Mouse (Mus musculus): ENCODE measurements around the gene Gm3055. TPM values are rescaled to one million over a fixed set of nuclear protein-coding genes. Genes with fewer than 3 reads are reported as not detected.

Gene Gm3055
- polyA plus RNA-seq (2014; fragmentation: Illumina TruSeq; extraction: RNeasy Lipid Tissue Mini Kit (QIAGEN cat#74804); ENCODE audit: low replicate concordance) = 9.6 TPM

GRCm38 (mm10) chr10:81770506-81771403 lies at the start of gene Gm3055:
TSS of gene Gm3055 (minus strand) at chr10:81771161.

GRCm38 (mm10) chr10:81811899-81812298 lies 40.9 kb upstream of the Gm3055 start, which contains the start of gene Gm4767:
TSS of gene Gm4767 (plus strand) at chr10:81812186.

GRCm38 (mm10) chr10:81704531-81705301 lies 66.2 kb downstream of the Gm3055 start, which contains the start of gene Zfp433:
TSS of gene Zfp433 (plus strand) at chr10:81704825.

Other genes starting within 250 kb of the Gm3055 start
- not detected for gene Gna15, start 246.9 kb downstream of the Gm3055 start, polyA plus RNA-seq (2014; fragmentation: Illumina TruSeq; extraction: RNeasy Lipid Tissue Mini Kit (QIAGEN cat#74804); ENCODE audit: low replicate concordance)
- gene Gna11, start 226.0 kb downstream of the Gm3055 start, polyA plus RNA-seq (2014; fragmentation: Illumina TruSeq; extraction: RNeasy Lipid Tissue Mini Kit (QIAGEN cat#74804); ENCODE audit: low replicate concordance) = 7.6 TPM
- gene Aes, start 211.7 kb downstream of the Gm3055 start, polyA plus RNA-seq (2014; fragmentation: Illumina TruSeq; extraction: RNeasy Lipid Tissue Mini Kit (QIAGEN cat#74804); ENCODE audit: low replicate concordance) = 7.5 TPM
- gene Tle2, start 196.6 kb downstream of the Gm3055 start, polyA plus RNA-seq (2014; fragmentation: Illumina TruSeq; extraction: RNeasy Lipid Tissue Mini Kit (QIAGEN cat#74804); ENCODE audit: low replicate concordance) = 1.5 TPM
- not detected for gene Tle6, start 170.1 kb downstream of the Gm3055 start, polyA plus RNA-seq (2014; fragmentation: Illumina TruSeq; extraction: RNeasy Lipid Tissue Mini Kit (QIAGEN cat#74804); ENCODE audit: low replicate concordance)
- 2.2 TPM for gene BC025920, start 164.9 kb downstream of the Gm3055 start, polyA plus RNA-seq (2014; fragmentation: Illumina TruSeq; extraction: RNeasy Lipid Tissue Mini Kit (QIAGEN cat#74804); ENCODE audit: low replicate concordance)
- gene Sirt6, start 143.4 kb downstream of the Gm3055 start, polyA plus RNA-seq (2014; fragmentation: Illumina TruSeq; extraction: RNeasy Lipid Tissue Mini Kit (QIAGEN cat#74804); ENCODE audit: low replicate concordance) = not detected
- 0.97 TPM for gene Ankrd24, start 142.6 kb downstream of the Gm3055 start, polyA plus RNA-seq (2014; fragmentation: Illumina TruSeq; extraction: RNeasy Lipid Tissue Mini Kit (QIAGEN cat#74804); ENCODE audit: low replicate concordance)
- 12.8 TPM for gene Gm10778, start 122.1 kb downstream of the Gm3055 start, polyA plus RNA-seq (2014; fragmentation: Illumina TruSeq; extraction: RNeasy Lipid Tissue Mini Kit (QIAGEN cat#74804); ENCODE audit: low replicate concordance)
- gene Zfp433, start 66.3 kb downstream of the Gm3055 start, polyA plus RNA-seq (2014; fragmentation: Illumina TruSeq; extraction: RNeasy Lipid Tissue Mini Kit (QIAGEN cat#74804); ENCODE audit: low replicate concordance) = 30.6 TPM
- gene Gm4767, start 41.0 kb upstream of the Gm3055 start, polyA plus RNA-seq (2014; fragmentation: Illumina TruSeq; extraction: RNeasy Lipid Tissue Mini Kit (QIAGEN cat#74804); ENCODE audit: low replicate concordance) = 3.7 TPM
- 25.4 TPM for gene Gm32687, start 92.8 kb upstream of the Gm3055 start, polyA plus RNA-seq (2014; fragmentation: Illumina TruSeq; extraction: RNeasy Lipid Tissue Mini Kit (QIAGEN cat#74804); ENCODE audit: low replicate concordance)
- gene Zfp781, start 159.3 kb upstream of the Gm3055 start, polyA plus RNA-seq (2014; fragmentation: Illumina TruSeq; extraction: RNeasy Lipid Tissue Mini Kit (QIAGEN cat#74804); ENCODE audit: low replicate concordance) = 3.4 TPM